Mouse (Mus musculus): ENCODE results near the gene Tuft1. TPM values are rescaled to one million over a fixed set of nuclear protein-coding genes. Genes with fewer than 3 reads are reported as not detected.

Gene Tuft1
- polyA plus RNA-seq, 1 experiment from 2014 or later, result 13.2 TPM

GRCm38 (mm10) chr3:94616717-94617116 lies 42.0 kb downstream of the Tuft1 start:
- Histone ChIP-seq H3K36me3 (ENCODE audit: control insufficient read depth, insufficient read depth, low read length) (no peaks in the 10 kb centered on the region), H3K27ac (ENCODE audit: low read length) (no peak overlapping the region), H3K9ac (replicated peaks; ENCODE audit: low read depth, low read length) (no peak overlapping the region), H3K4me3 (ENCODE audit: low read depth, low read length) (no peak overlapping the region), H3K4me1 (ENCODE audit: control insufficient read depth, insufficient read depth, low read length) (no peaks in the 10 kb centered on the region), H3K27me3 (ENCODE audit: control insufficient read depth, insufficient read depth, low read length) (no peaks in the 10 kb centered on the region), H3K9me3 (ENCODE audit: control insufficient read depth, low read depth, low read length) (no peaks in the 10 kb centered on the region), H3K4me2 (replicated peaks; ENCODE audit: low read depth, low read length) (no peak overlapping the region)
- no peak for ATAC-seq (ENCODE audit: insufficient number of reproducible peaks, insufficient read depth, low FRiP score, low read depth)
- WGBS, result 88% methylated on average over 4 of the region's 4 CpGs

- no peaks in the 10 kb centered on the region for H3K4me1 ChIP-seq (ENCODE audit: control insufficient read depth, insufficient read depth, low read length)
- no peak overlapping the region for H3K4me3 ChIP-seq (ENCODE audit: low read depth, low read length)
- no peaks in the 10 kb centered on the region for H3K27me3 ChIP-seq (ENCODE audit: control insufficient read depth, insufficient read depth, low read length)
- H3K9ac ChIP-seq (replicated peaks; ENCODE audit: low read depth, low read length), result no peak overlapping the region
- WGBS, result 72% methylated on average over 7 of the region's 7 CpGs
- no peaks in the 10 kb centered on the region for H3K36me3 ChIP-seq (ENCODE audit: control insufficient read depth, insufficient read depth, low read length)
- H3K9me3 ChIP-seq (ENCODE audit: control insufficient read depth, low read depth, low read length), result no peaks in the 10 kb centered on the region
- H3K4me2 ChIP-seq (replicated peaks; ENCODE audit: low read depth, low read length), result no peak overlapping the region
- no peak overlapping the region for H3K27ac ChIP-seq (ENCODE audit: low read length)
- 0 out of 2 replicates have a peak, but pooled peaks have one; percentile 23 for ATAC-seq (ENCODE audit: insufficient number of reproducible peaks, insufficient read depth, low FRiP score, low read depth)
These were observed 45.3 kb downstream of the Tuft1 start for GRCm38 (mm10) chr3:94613258-94613878.

GRCm38 (mm10) chr3:94612274-94612673 lies 46.4 kb downstream of the Tuft1 start:
- Histone ChIP-seq H3K4me3 (ENCODE audit: low read depth, low read length) (no peak overlapping the region), H3K4me1 (ENCODE audit: control insufficient read depth, insufficient read depth, low read length) (no peaks in the 10 kb centered on the region), H3K36me3 (ENCODE audit: control insufficient read depth, insufficient read depth, low read length) (no peaks in the 10 kb centered on the region), H3K9me3 (ENCODE audit: control insufficient read depth, low read depth, low read length) (no peaks in the 10 kb centered on the region), H3K9ac (replicated peaks; ENCODE audit: low read depth, low read length) (no peak overlapping the region), H3K4me2 (replicated peaks; ENCODE audit: low read depth, low read length) (no peak overlapping the region), H3K27me3 (ENCODE audit: control insufficient read depth, insufficient read depth, low read length) (no peaks in the 10 kb centered on the region), H3K27ac (ENCODE audit: low read length) (no peak overlapping the region)
- WGBS, result 80% methylated on average over 1 of the region's 1 CpGs
- no peak for ATAC-seq (ENCODE audit: insufficient number of reproducible peaks, insufficient read depth, low FRiP score, low read depth)

GRCm38 (mm10) chr3:94611834-94612233 lies 46.8 kb downstream of the Tuft1 start:
- Histone ChIP-seq H3K4me1 (ENCODE audit: control insufficient read depth, insufficient read depth, low read length) (no peaks in the 10 kb centered on the region), H3K27me3 (ENCODE audit: control insufficient read depth, insufficient read depth, low read length) (no peaks in the 10 kb centered on the region), H3K9ac (replicated peaks; ENCODE audit: low read depth, low read length) (no peak overlapping the region), H3K4me3 (ENCODE audit: low read depth, low read length) (no peak overlapping the region), H3K9me3 (ENCODE audit: control insufficient read depth, low read depth, low read length) (no peaks in the 10 kb centered on the region), H3K36me3 (ENCODE audit: control insufficient read depth, insufficient read depth, low read length) (no peaks in the 10 kb centered on the region), H3K4me2 (replicated peaks; ENCODE audit: low read depth, low read length) (no peak overlapping the region), H3K27ac (ENCODE audit: low read length) (no peak overlapping the region)
- ATAC-seq (ENCODE audit: insufficient number of reproducible peaks, insufficient read depth, low FRiP score, low read depth), result no peak
- WGBS, result 68% methylated on average over 5 of the region's 5 CpGs

GRCm38 (mm10) chr3:94611343-94611742 lies 47.3 kb downstream of the Tuft1 start:
- H3K4me1 ChIP-seq (ENCODE audit: control insufficient read depth, insufficient read depth, low read length), result no peaks in the 10 kb centered on the region
- 54% methylated on average over 4 of the region's 4 CpGs for WGBS
- H3K36me3 ChIP-seq (ENCODE audit: control insufficient read depth, insufficient read depth, low read length), result no peaks in the 10 kb centered on the region
- H3K9ac ChIP-seq (replicated peaks; ENCODE audit: low read depth, low read length), result no peak overlapping the region
- no peak for ATAC-seq (ENCODE audit: insufficient number of reproducible peaks, insufficient read depth, low FRiP score, low read depth)
- no peak overlapping the region for H3K4me2 ChIP-seq (replicated peaks; ENCODE audit: low read depth, low read length)
- no peaks in the 10 kb centered on the region for H3K27me3 ChIP-seq (ENCODE audit: control insufficient read depth, insufficient read depth, low read length)
- H3K27ac ChIP-seq (ENCODE audit: low read length), result no peak overlapping the region
- H3K9me3 ChIP-seq (ENCODE audit: control insufficient read depth, low read depth, low read length), result no peaks in the 10 kb centered on the region
- H3K4me3 ChIP-seq (ENCODE audit: low read depth, low read length), result no peak overlapping the region

GRCm38 (mm10) chr3:94610581-94610980 lies 48.1 kb downstream of the Tuft1 start:
- Histone ChIP-seq H3K4me3 (ENCODE audit: low read depth, low read length) (no peak overlapping the region), H3K27ac (ENCODE audit: low read length) (no peak overlapping the region), H3K27me3 (ENCODE audit: control insufficient read depth, insufficient read depth, low read length) (no peaks in the 10 kb centered on the region), H3K4me1 (ENCODE audit: control insufficient read depth, insufficient read depth, low read length) (no peaks in the 10 kb centered on the region), H3K9me3 (ENCODE audit: control insufficient read depth, low read depth, low read length) (no peaks in the 10 kb centered on the region), H3K9ac (replicated peaks; ENCODE audit: low read depth, low read length) (no peak overlapping the region), H3K36me3 (ENCODE audit: control insufficient read depth, insufficient read depth, low read length) (no peaks in the 10 kb centered on the region), H3K4me2 (replicated peaks; ENCODE audit: low read depth, low read length) (no peak overlapping the region)
- WGBS, result 82% methylated on average over 2 of the region's 2 CpGs
- no peak for ATAC-seq (ENCODE audit: insufficient number of reproducible peaks, insufficient read depth, low FRiP score, low read depth)

- Histone ChIP-seq H3K4me2 (replicated peaks; ENCODE audit: low read depth, low read length) (no peak overlapping the region), H3K36me3 (ENCODE audit: control insufficient read depth, insufficient read depth, low read length) (no peaks in the 10 kb centered on the region), H3K27ac (ENCODE audit: low read length) (no peak overlapping the region), H3K4me3 (ENCODE audit: low read depth, low read length) (no peak overlapping the region), H3K27me3 (ENCODE audit: control insufficient read depth, insufficient read depth, low read length) (no peaks in the 10 kb centered on the region), H3K9ac (replicated peaks; ENCODE audit: low read depth, low read length) (no peak overlapping the region), H3K4me1 (ENCODE audit: control insufficient read depth, insufficient read depth, low read length) (no peaks in the 10 kb centered on the region), H3K9me3 (ENCODE audit: control insufficient read depth, low read depth, low read length) (no peaks in the 10 kb centered on the region)
- no peak for ATAC-seq (ENCODE audit: insufficient number of reproducible peaks, insufficient read depth, low FRiP score, low read depth)
- 80% methylated on average over 3 of the region's 3 CpGs for WGBS
These were observed 49.1 kb downstream of the Tuft1 start for GRCm38 (mm10) chr3:94609621-94610020.

- no peak overlapping the region for H3K9ac ChIP-seq (replicated peaks; ENCODE audit: low read depth, low read length)
- H3K27ac ChIP-seq (ENCODE audit: low read length), result no peak overlapping the region
- 0% methylated on average over 4 of the region's 4 CpGs for WGBS
- H3K9me3 ChIP-seq (ENCODE audit: control insufficient read depth, low read depth, low read length), result no peaks in the 10 kb centered on the region
- no peaks in the 10 kb centered on the region for H3K4me1 ChIP-seq (ENCODE audit: control insufficient read depth, insufficient read depth, low read length)
- H3K4me2 ChIP-seq (replicated peaks; ENCODE audit: low read depth, low read length), result no peak overlapping the region
- no peak overlapping the region for H3K4me3 ChIP-seq (ENCODE audit: low read depth, low read length)
- H3K36me3 ChIP-seq (ENCODE audit: control insufficient read depth, insufficient read depth, low read length), result no peaks in the 10 kb centered on the region
- no peak for ATAC-seq (ENCODE audit: insufficient number of reproducible peaks, insufficient read depth, low FRiP score, low read depth)
- no peaks in the 10 kb centered on the region for H3K27me3 ChIP-seq (ENCODE audit: control insufficient read depth, insufficient read depth, low read length)
These were observed 56.7 kb downstream of the Tuft1 start for GRCm38 (mm10) chr3:94601959-94602358.

- no peak overlapping the region for H3K9ac ChIP-seq (replicated peaks; ENCODE audit: low read depth, low read length)
- H3K4me3 ChIP-seq (ENCODE audit: low read depth, low read length), result no peak overlapping the region
- no peaks in the 10 kb centered on the region for H3K9me3 ChIP-seq (ENCODE audit: control insufficient read depth, low read depth, low read length)
- no peak overlapping the region for H3K4me2 ChIP-seq (replicated peaks; ENCODE audit: low read depth, low read length)
- no peaks in the 10 kb centered on the region for H3K36me3 ChIP-seq (ENCODE audit: control insufficient read depth, insufficient read depth, low read length)
- no peak overlapping the region for H3K27ac ChIP-seq (ENCODE audit: low read length)
- H3K27me3 ChIP-seq (ENCODE audit: control insufficient read depth, insufficient read depth, low read length), result no peaks in the 10 kb centered on the region
- H3K4me1 ChIP-seq (ENCODE audit: control insufficient read depth, insufficient read depth, low read length), result no peaks in the 10 kb centered on the region
- ATAC-seq (ENCODE audit: insufficient number of reproducible peaks, insufficient read depth, low FRiP score, low read depth), result no peak
- 47% methylated on average over 3 of the region's 3 CpGs for WGBS
These were observed 61.4 kb downstream of the Tuft1 start for GRCm38 (mm10) chr3:94597224-94597779.

Data from stomach, embryonic 14.5 days (tissue).